Comparison of ENCODE assay signal across 9 mouse cellular contexts in the genomic region with DNA sequence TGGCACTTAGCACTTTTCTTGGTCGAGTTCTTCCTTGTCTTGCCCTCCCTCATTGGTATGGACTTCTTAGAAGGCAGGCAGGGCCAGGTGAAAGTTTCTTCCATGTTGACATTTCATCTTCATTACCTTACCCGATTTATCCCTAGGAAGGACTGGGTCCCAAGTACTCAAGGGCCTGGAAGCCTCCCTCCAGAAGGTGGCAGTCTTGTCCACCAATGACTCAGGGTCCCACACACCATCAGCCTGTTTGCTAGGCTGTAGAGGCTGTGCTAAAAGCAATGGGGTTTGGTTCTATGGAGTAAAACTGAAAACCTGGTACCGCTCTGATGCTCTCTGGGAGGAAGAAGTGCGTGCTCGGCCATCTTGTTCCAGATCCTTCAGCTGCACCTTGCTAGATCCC. TPM values are rescaled to one million over a fixed set of nuclear protein-coding genes. Genes with fewer than 3 reads are reported as not detected.
DNase-seq lines count a peak whose midpoint lies in the region; ATAC-seq and TF ChIP-seq lines count a peak whose summit lies in the region.
"Had no signal": no experiment of that assay in that cellular context is flagged by ENCODE, and none has a peak within 500 bp of the region (broad histone marks: within the 10 kb centered on the region; RNA-seq: fewer than 3 reads in every experiment).

No protein-coding gene starts in this region.

- 77% methylated on average over 5 of the region's 5 CpGs for WGBS in forebrain, embryonic 14.5 days
- WGBS in liver, embryonic 12.5 days (ENCODE audit: insufficient replicate concordance), result 73% methylated on average over 5 of the region's 5 CpGs

- H3K79me2 ChIP-seq in CH12.LX (replicated peaks; ENCODE audit: control insufficient read depth, extremely low read depth, insufficient read depth, poor library complexity, severe bottlenecking), result no peaks in the 10 kb centered on the region

- H3K9ac ChIP-seq in CH12.LX (ENCODE audit: insufficient read depth, low read depth), result no peak overlapping the region; the same call in 1 of the 2 replicates
- H3K9ac ChIP-seq in forebrain, embryonic 14.5 days (ENCODE audit: low read length), result no peak overlapping the region
- no peak overlapping the region for H3K9ac ChIP-seq in liver, embryonic 12.5 days
- H3K9ac ChIP-seq: midbrain, embryonic 12.5 days had no signal

- H3K4me2 ChIP-seq in CH12.LX (ENCODE audit: insufficient read depth, low read depth, poor library complexity, severe bottlenecking), result peak overlapping the region; percentile 51
- no peak overlapping the region for H3K4me2 ChIP-seq in forebrain, embryonic 14.5 days (ENCODE audit: low read length)
- H3K4me2 ChIP-seq in liver, embryonic 12.5 days, result no peak overlapping the region
- H3K4me2 ChIP-seq: midbrain, embryonic 12.5 days had no signal

- peak; percentile 87 for TF ChIP-seq RAD21 in CH12.LX (IDR thresholded peaks at IDR 0.05; ENCODE audit: low read depth, low read length)

- dilution Hi-C loops in CH12.LX (cut with MboI; ENCODE audit: extremely low pct_ligation_motif_present, extremely low pct_unique_long_range_greater_than_20kb, low sequenced_read_pairs), result no loop called here

- H3K27ac ChIP-seq in layer of hippocampus, adult 2 months, result no peak overlapping the region
- no peak overlapping the region for H3K27ac ChIP-seq in CH12.LX (ENCODE audit: insufficient read depth, low read depth)
- no peak overlapping the region for H3K27ac ChIP-seq in forebrain, embryonic 14.5 days (ENCODE audit: low read depth, low read length)
- no peak overlapping the region for H3K27ac ChIP-seq in liver, embryonic 12.5 days
- H3K27ac ChIP-seq: midbrain, embryonic 12.5 days had no signal

- no peaks in the 10 kb centered on the region for H3K27me3 ChIP-seq in CH12.LX (replicated peaks)
- H3K27me3 ChIP-seq in forebrain, embryonic 14.5 days (replicated peaks; ENCODE audit: control insufficient read depth, insufficient read depth, low read length), result no peaks in the 10 kb centered on the region
- H3K27me3 ChIP-seq in liver, embryonic 12.5 days (replicated peaks), result no peaks in the 10 kb centered on the region
- H3K27me3 ChIP-seq: midbrain, embryonic 12.5 days had no signal

- peak in 1 of 2 experiments; percentile 35 for DNase-seq in layer of hippocampus, adult 2 months (ENCODE audit: low spot score in 2 of 2)
- no peak for DNase-seq in layer of hippocampus, postnatal 36 days
- peak; percentile 66 for DNase-seq in CH12.LX (ENCODE audit: extremely low read depth)
- peak; percentile 26 for DNase-seq in T-cell, adult 2 months (ENCODE audit: low spot score)
- DNase-seq in forebrain, embryonic 14.5 days (ENCODE audit: low spot score), result peak; percentile 57
- DNase-seq in spleen, postnatal 4 days (ENCODE audit: low spot score in 2 of 2), result peak; percentile 39 to 68

- H3K9me3 ChIP-seq in CH12.LX (replicated peaks; ENCODE audit: low read length), result no peaks in the 10 kb centered on the region
- no peaks in the 10 kb centered on the region for H3K9me3 ChIP-seq in forebrain, embryonic 14.5 days (replicated peaks; ENCODE audit: control insufficient read depth, low read length)
- H3K9me3 ChIP-seq in liver, embryonic 12.5 days (replicated peaks), result 0 out of 2 replicates have a peak, but pooled peaks cover 4% of the 10 kb centered on the region
- H3K9me3 ChIP-seq: midbrain, embryonic 12.5 days had no signal

- in situ Hi-C loops in CH12.LX (cut with MboI; ENCODE audit: low pct_ligation_motif_present, low pct_unique_long_range_greater_than_20kb, low sequenced_read_pairs), result no loop called here

- H3K36me3 ChIP-seq in CH12.LX (replicated peaks in 1 of 2; ENCODE audit: control insufficient read depth in 1 of 2, insufficient read depth in 1 of 2, low read length in 1 of 2), result no peaks in the 10 kb centered on the region
- no peaks in the 10 kb centered on the region for H3K36me3 ChIP-seq in forebrain, embryonic 14.5 days (ENCODE audit: control insufficient read depth, insufficient read depth, low read length)
- no peaks in the 10 kb centered on the region for H3K36me3 ChIP-seq in liver, embryonic 12.5 days
- H3K36me3 ChIP-seq: midbrain, embryonic 12.5 days had no signal

- 0 out of 2 replicates have a peak, but pooled peaks have one; percentile 48 for ATAC-seq in forebrain, embryonic 14.5 days
- ATAC-seq in liver, embryonic 12.5 days, result peak; percentile 47; the same call in 1 of the 2 replicates

- H3K4me1 ChIP-seq in CH12.LX (ENCODE audit: control insufficient read depth in 1 of 2, insufficient read depth in 2 of 2), result peaks cover 2% of the 10 kb centered on the region in 2 experiments; a peak in 3 of 4 replicates
- H3K4me1 ChIP-seq in forebrain, embryonic 14.5 days (ENCODE audit: control insufficient read depth, insufficient read depth, low read length), result no peaks in the 10 kb centered on the region
- H3K4me1 ChIP-seq in liver, embryonic 12.5 days, result peaks cover 11% of the 10 kb centered on the region
- H3K4me1 ChIP-seq: midbrain, embryonic 12.5 days had no signal

- no peak for TF ChIP-seq EP300 in CH12.LX (IDR thresholded peaks at IDR 0.05; ENCODE audit: low read length)

- TF ChIP-seq CTCF in layer of hippocampus, adult 2 months (conservative IDR thresholded peaks at IDR 0.05), result peak; percentile 78
- TF ChIP-seq CTCF in CH12.LX (conservative IDR thresholded peaks at IDR 0.05 in 1 of 2, IDR thresholded peaks at IDR 0.05 in 1 of 2; ENCODE audit: low read depth in 2 of 2, low read length in 2 of 2), result peak; percentile 44 to 91; a peak in 3 of 4 replicates

- no peak overlapping the region for H3K4me3 ChIP-seq in layer of hippocampus, adult 2 months
- H3K4me3 ChIP-seq in CH12.LX (replicated peaks in 1 of 3; ENCODE audit: low read depth in 2 of 3, low read length in 2 of 3, poor library complexity in 1 of 3), result peak overlapping the region in 2 of 3 experiments; percentile 8 to 42
- no peak overlapping the region for H3K4me3 ChIP-seq in forebrain, embryonic 14.5 days (ENCODE audit: low read depth, low read length)
- H3K4me3 ChIP-seq in liver, embryonic 12.5 days, result no peak overlapping the region
- H3K4me3 ChIP-seq: midbrain, embryonic 12.5 days had no signal

- TF ChIP-seq POLR2A in CH12.LX (IDR thresholded peaks at IDR 0.05; ENCODE audit: low read depth, low read length), result no peak

TF ChIP-seq in CH12.LX, 34 proteins besides CTCF, POLR2A, EP300 and RAD21 (continues in another document):
- TF ChIP-seq POLR2AphosphoS2 (IDR thresholded peaks at IDR 0.05; ENCODE audit: low read depth, low read length), result no peak
- TF ChIP-seq ZC3H11A (IDR thresholded peaks at IDR 0.05; ENCODE audit: low read depth, low read length), result peak; percentile 73
- no peak for TF ChIP-seq USF2 (conservative IDR thresholded peaks at IDR 0.05; ENCODE audit: low read depth, low read length)
- no peak for TF ChIP-seq ELF1 (IDR thresholded peaks at IDR 0.05; ENCODE audit: low read depth, low read length)
- TF ChIP-seq NRF1 (IDR thresholded peaks at IDR 0.05; ENCODE audit: low read depth, low read length), result no peak
- TF ChIP-seq MEF2A (IDR thresholded peaks at IDR 0.05; ENCODE audit: borderline replicate concordance, low read depth, low read length), result peak; percentile 36; the same call in 1 of the 2 replicates
- TF ChIP-seq UBTF (IDR thresholded peaks at IDR 0.05; ENCODE audit: low read depth, low read length), result no peak
- TF ChIP-seq JUN (IDR thresholded peaks at IDR 0.05; ENCODE audit: insufficient read depth, low read depth, low read length), result no peak
- TF ChIP-seq HCFC1 (IDR thresholded peaks at IDR 0.05; ENCODE audit: low read depth, low read length), result no peak
- no peak for TF ChIP-seq CHD1 (IDR thresholded peaks at IDR 0.05; ENCODE audit: low read depth, low read length)
- peak; percentile 89 for TF ChIP-seq SMC3 (IDR thresholded peaks at IDR 0.05; ENCODE audit: low read depth, low read length)
- TF ChIP-seq IRF4 (IDR thresholded peaks at IDR 0.05; ENCODE audit: low read depth, low read length), result peak; percentile 54; the same call in 1 of the 2 replicates
- TF ChIP-seq ZNF384 (IDR thresholded peaks at IDR 0.05; ENCODE audit: low read depth, low read length), result no peak
- 0 out of 2 replicates have a peak, but pooled peaks have one; percentile 21 for TF ChIP-seq TCF12 (IDR thresholded peaks at IDR 0.05; ENCODE audit: low read depth, low read length)
- TF ChIP-seq NELFE (IDR thresholded peaks at IDR 0.05; ENCODE audit: low read depth, low read length), result no peak
- TF ChIP-seq MYC (IDR thresholded peaks at IDR 0.05; ENCODE audit: low read depth, low read length), result 0 out of 2 replicates have a peak, but pooled peaks have one; percentile 28
- no peak for TF ChIP-seq ETS1 (conservative IDR thresholded peaks at IDR 0.05; ENCODE audit: low read depth, low read length)
- no peak for TF ChIP-seq TBP (conservative IDR thresholded peaks at IDR 0.05; ENCODE audit: low read depth, low read length)
- TF ChIP-seq USF1 (IDR thresholded peaks at IDR 0.05; ENCODE audit: low read depth, low read length), result no peak

RNA-seq across cellular contexts. Expression of a gene that starts 13.9 kb away (rescaled TPM):
- 1 to 10 TPM; 1.4 to 1.6 TPM for total RNA-seq in layer of hippocampus, adult 2 months (2021)
- total RNA-seq in layer of hippocampus, postnatal 36 days (2021), result 1 to 10 TPM in 1 of 2 experiments, under 1 TPM in 1; 0.76 to 2.0 TPM
- total RNA-seq in CH12.LX (2012; rRNA removed), result 0.25 TPM in 1 of 2 replicates, not detected in the other
- total RNA-seq in CH12.LX (2014; rRNA removed), result not detected in 2 replicates
- polyA plus RNA-seq in CH12.LX (2012; ENCODE audit: insufficient read length, low read depth), result not detected in 2 replicates
- polyA plus RNA-seq in forebrain, embryonic 14.5 days (2014; fragmentation: Nextera tagmentation; extraction: Ambion mirVana), result 0.26 and 0.33 TPM in 2 replicates
- 0.41 and 0.48 TPM in 2 replicates for polyA plus RNA-seq in liver, embryonic 12.5 days (2016; fragmentation: Nextera tagmentation; extraction: Ambion mirVana)
- total RNA-seq: gastrocnemius, postnatal 4 days had no signal
- polyA plus RNA-seq: midbrain, embryonic 12.5 days had no signal

RNA-seq across cellular contexts. Expression of a gene that starts 25.9 kb away (rescaled TPM):
- total RNA-seq in layer of hippocampus, adult 2 months (2021), result 1 to 10 TPM in 1 of 2 experiments, not detected in 1; 1.0 TPM
- not detected for total RNA-seq in layer of hippocampus, postnatal 36 days (2021)
- total RNA-seq in CH12.LX (2012; rRNA removed) (0.38 TPM in 1 of 2 replicates, not detected in the other), CH12.LX (2014; rRNA removed) (1.4 TPM in 1 of 2 replicates, not detected in the other)
- polyA plus RNA-seq in CH12.LX (2012; ENCODE audit: insufficient read length, low read depth), result 2.2 and 2.6 TPM in 2 replicates
- not detected in 2 replicates for polyA plus RNA-seq in forebrain, embryonic 14.5 days (2014; fragmentation: Nextera tagmentation; extraction: Ambion mirVana)
- polyA plus RNA-seq in liver, embryonic 12.5 days (2016; fragmentation: Nextera tagmentation; extraction: Ambion mirVana), result not detected in 2 replicates
- total RNA-seq: gastrocnemius, postnatal 4 days had no signal
- polyA plus RNA-seq: midbrain, embryonic 12.5 days had no signal

RNA-seq across cellular contexts. Expression of a gene that starts 55.3 kb away (rescaled TPM):
- 100 to 1,000 TPM; 104 to 111 TPM for total RNA-seq in layer of hippocampus, adult 2 months (2021)
- 100 to 1,000 TPM in 1 of 2 experiments, 10 to 100 TPM in 1; 99.8 to 101 TPM for total RNA-seq in layer of hippocampus, postnatal 36 days (2021)
- total RNA-seq in CH12.LX (2012; rRNA removed) (73.6 and 77.4 TPM in 2 replicates), CH12.LX (2014; rRNA removed) (85.2 and 88.9 TPM in 2 replicates)
- polyA plus RNA-seq in CH12.LX (2012; ENCODE audit: insufficient read length, low read depth), result 148 and 171 TPM in 2 replicates
- polyA plus RNA-seq in forebrain, embryonic 14.5 days (2014; fragmentation: Nextera tagmentation; extraction: Ambion mirVana), result 85.2 and 92.3 TPM in 2 replicates
- 58.9 and 61.9 TPM in 2 replicates for polyA plus RNA-seq in liver, embryonic 12.5 days (2016; fragmentation: Nextera tagmentation; extraction: Ambion mirVana)

Comparison
In these comparisons a context has a peak if more than half of its experiments do, and no peak if none do; other contexts are left out.
1. DNase-seq: peak in CH12.LX (single experiment), T-cell, adult 2 months (single experiment), forebrain, embryonic 14.5 days (single experiment) and spleen, postnatal 4 days (2 of 2); none in layer of hippocampus, postnatal 36 days (0 of 2).
2. H3K4me3 ChIP-seq: peak in CH12.LX (2 of 3); none in layer of hippocampus, adult 2 months (single experiment), forebrain, embryonic 14.5 days (single experiment) and liver, embryonic 12.5 days (single experiment).